Mouse (Mus musculus) gastrocnemius, adult 2 months (tissue): ENCODE results near the gene Bach1. TPM values are rescaled to one million over a fixed set of nuclear protein-coding genes. Genes with fewer than 3 reads are reported as not detected.

Experiments
- DNase-seq: peaks from one replicate; pipeline ENCODE4 v3.0.0; 2022
- H3K27ac ChIP-seq: fragments of 200-600 bp; 2 replicates; pipeline ENCODE4 v1.8.1; 2022; ENCODE audit warnings: mild to moderate bottlenecking
- H3K4me3 ChIP-seq: fragments of 200-600 bp; 2 replicates; pipeline ENCODE4 v1.8.1; 2022; ENCODE audit warnings: mild to moderate bottlenecking, moderate library complexity
- CTCF ChIP-seq: fragments of 200-600 bp; IDR thresholded peaks from 2 replicates; pipeline ENCODE4 v1.8.1; 2022; ENCODE audit warnings: antibody characterized with exemption, mild to moderate bottlenecking, moderate library complexity
- intact Hi-C: fragments of 180-260 bp; cut with DNase I; formaldehyde crosslinking; loops from one replicate; pipeline ENCODE4 v1.15.1; 2025
- total RNA-seq, 2 experiments: library from RNA; stranded (reverse); gene quantifications; 2 replicates each; pipeline ENCODE4 v1.2.3; 2021

Gene Bach1
- total RNA-seq, 2 experiments from 2014 or later, result 18.0 to 28.2 TPM

DNA sequence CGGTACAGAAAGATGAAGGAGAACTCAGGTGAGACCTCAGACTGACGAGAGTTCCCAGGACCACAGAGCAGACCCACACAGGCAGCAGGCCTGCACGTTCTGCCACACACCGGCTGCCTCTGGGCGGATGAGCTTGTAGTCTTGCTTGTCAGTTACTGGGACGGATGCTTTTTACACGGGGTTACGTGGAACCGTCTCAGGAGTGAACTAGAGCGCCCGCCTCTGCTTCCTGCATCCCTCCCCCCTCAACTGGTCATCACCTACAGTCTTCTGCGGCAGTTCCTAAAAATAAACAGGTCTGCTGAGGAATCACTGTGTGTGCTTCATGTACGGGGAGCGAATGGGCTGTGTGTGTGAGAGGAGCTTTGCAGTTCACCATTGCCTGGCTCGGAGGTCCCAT is 24.7 kb downstream of the Bach1 start:
- no peak overlapping the region for H3K27ac ChIP-seq

DNA sequence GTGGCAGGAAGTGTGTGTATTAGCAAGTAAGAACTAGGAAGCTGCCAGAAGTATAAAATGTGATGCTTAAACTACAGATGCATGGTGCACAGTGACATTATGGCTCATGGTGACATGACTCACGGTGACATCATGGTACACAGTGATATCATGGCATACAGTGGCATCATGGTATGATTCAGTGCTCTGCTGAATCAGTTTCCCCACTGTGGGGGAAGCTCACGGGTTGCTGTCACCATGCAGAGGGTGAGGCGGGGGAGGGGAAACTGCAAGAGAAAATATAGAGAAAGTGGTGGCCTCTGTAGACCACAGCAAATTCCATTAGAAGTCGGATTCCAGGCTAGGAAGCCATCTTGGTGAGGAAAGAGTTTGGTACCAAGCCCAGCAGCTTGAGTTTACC is 26.1 kb downstream of the Bach1 start:
- TF ChIP-seq CTCF, result no peak
- Histone ChIP-seq H3K4me3 (no peak overlapping the region), H3K27ac (no peak overlapping the region)
- no peak for DNase-seq
- intact Hi-C loops, result no loop called here

More for the DNA sequence above, 24.7 kb downstream of the Bach1 start:
- DNase-seq, result no peak
- no peak for TF ChIP-seq CTCF
- H3K4me3 ChIP-seq, result no peak overlapping the region
- intact Hi-C loops, result no loop called here

DNA sequence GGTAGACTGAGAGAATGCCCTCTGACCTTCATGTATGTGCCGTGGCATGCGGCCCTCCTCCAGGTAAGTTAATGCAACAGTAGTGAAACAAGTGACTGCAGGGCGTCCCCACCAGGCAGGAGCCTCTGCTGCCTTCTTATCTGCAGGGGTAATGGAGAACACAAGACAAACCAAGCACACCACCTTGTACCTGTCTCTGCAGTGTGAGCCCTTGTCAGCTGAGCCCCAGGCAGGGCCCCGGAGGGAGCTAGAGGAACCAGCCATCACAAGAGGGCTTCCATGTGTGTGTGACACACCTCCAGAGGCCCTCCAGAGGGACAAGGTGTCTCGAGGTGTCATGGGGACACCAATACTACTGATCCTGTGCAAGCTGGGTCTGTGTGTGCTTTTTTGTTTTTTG is 26.5 kb downstream of the Bach1 start:
- H3K27ac ChIP-seq, result no peak overlapping the region
- DNase-seq, result no peak
- TF ChIP-seq CTCF, result no peak
- no peak overlapping the region for H3K4me3 ChIP-seq
- intact Hi-C loops, result no loop called here

DNA sequence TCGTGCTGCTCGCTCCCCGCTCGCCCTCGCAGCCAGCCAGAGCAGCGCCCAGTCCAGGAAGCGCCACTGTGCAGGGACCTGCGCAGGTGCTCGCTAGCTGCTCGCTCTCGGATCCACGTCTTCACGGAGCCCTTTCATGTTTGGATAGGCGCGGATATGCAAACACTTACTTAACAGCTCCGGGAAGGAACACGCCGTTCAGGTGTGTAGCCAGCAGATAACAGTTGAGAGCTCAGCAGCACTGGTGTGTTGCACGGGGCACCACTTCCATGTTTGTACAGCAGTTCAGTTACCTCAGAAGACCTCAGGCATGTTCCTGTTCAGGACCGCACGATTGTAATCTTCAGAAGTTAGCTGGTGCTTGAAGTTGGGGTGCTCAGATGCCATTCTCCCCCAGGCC is 27.2 kb downstream of the Bach1 start:
- DNase-seq, result no peak
- intact Hi-C loops, result no loop called here
- Histone ChIP-seq H3K27ac (no peak overlapping the region), H3K4me3 (no peak overlapping the region)
- no peak for TF ChIP-seq CTCF

DNA sequence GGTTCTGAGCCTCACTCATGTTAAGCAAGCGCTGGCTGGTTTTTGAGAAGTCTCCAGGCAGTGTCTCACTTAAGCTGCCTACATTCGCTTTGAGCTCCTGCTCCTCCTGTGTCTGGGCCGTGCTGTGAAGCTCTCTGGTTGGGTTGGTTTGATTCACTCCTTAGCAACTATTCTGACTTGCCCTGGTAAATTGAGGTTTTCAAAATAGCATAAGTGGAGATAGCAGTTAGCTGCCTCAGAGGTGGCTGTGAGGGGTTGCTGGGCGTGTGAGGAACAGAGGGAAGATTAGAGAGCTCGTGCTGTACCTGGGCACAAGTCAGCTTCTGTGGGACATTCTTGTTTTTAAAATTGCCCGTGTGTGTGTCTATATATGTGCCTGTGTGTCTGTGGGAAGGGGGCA is 27.6 kb downstream of the Bach1 start:
- intact Hi-C loops, result no loop called here

DNA sequence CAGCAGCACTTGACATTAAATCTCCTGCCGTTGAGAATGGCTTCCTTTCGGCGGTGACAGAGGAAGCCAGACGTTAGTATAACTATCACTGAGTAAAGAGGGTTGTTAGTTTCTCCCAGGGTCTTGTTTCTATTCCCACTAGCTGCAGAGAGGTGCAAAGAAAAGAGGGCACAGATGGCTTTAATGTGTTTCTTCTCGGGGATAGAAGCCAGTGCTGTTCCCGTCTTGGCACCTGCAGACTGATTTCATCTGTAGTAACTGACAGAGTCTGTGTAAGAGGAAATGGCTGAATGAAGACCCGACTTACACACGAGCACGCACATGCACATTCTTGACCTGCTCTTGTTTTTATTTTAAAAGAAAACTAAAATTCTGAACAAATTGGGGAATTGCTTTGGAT is 28.5 kb downstream of the Bach1 start:
- no peak overlapping the region for H3K27ac ChIP-seq
- intact Hi-C loops, result no loop called here
- no peak for DNase-seq
- TF ChIP-seq CTCF, result no peak
- no peak overlapping the region for H3K4me3 ChIP-seq

More for the DNA sequence above, 27.6 kb downstream of the Bach1 start:
- H3K4me3 ChIP-seq, result no peak overlapping the region
- no peak for TF ChIP-seq CTCF
- no peak for DNase-seq
- H3K27ac ChIP-seq, result no peak overlapping the region

DNA sequence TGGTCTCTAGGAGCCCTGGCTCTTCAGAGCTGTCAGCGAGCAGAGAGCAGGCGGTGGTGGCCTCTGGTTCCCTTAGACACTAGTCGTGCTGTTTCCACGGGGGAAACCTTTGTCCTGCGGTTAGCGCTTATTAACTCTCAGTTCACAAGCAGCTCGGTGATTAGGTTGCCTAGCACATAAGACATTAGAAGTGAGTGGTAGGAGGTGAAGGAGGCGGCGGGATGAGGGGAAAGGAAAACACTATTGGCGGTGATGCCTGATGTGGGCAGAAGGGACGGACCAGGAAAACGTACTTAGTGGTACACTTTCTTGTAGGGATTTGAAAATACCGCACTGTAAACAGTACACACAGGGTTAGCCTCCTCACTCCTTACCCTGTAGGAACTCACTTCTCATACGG is 29.2 kb downstream of the Bach1 start:
- TF ChIP-seq CTCF, result no peak
- intact Hi-C loops, result no loop called here
- no peak for DNase-seq
- Histone ChIP-seq H3K4me3 (no peak overlapping the region), H3K27ac (no peak overlapping the region)

DNA sequence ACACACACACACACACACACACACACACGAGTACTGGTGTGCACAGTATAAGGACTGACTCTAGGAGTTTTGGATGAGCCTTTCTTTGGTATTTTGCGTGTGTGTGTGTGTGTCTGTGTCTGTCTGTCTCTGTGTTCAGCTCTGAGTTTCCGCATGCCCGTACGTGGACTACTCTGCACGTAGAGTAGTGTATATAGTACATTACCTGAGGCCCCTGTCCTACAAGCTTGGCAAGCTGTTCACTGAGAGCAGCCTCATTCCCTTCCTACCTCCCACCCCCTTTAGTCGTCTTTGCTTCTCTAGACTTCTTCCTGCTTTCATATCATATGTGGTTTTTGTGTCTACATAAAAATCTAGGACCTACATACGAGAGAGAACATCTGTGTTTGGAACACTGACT is 30.0 kb downstream of the Bach1 start:
- Histone ChIP-seq H3K27ac (no peak overlapping the region), H3K4me3 (no peak overlapping the region)
- intact Hi-C loops, result no loop called here
- DNase-seq, result no peak
- no peak for TF ChIP-seq CTCF

DNA sequence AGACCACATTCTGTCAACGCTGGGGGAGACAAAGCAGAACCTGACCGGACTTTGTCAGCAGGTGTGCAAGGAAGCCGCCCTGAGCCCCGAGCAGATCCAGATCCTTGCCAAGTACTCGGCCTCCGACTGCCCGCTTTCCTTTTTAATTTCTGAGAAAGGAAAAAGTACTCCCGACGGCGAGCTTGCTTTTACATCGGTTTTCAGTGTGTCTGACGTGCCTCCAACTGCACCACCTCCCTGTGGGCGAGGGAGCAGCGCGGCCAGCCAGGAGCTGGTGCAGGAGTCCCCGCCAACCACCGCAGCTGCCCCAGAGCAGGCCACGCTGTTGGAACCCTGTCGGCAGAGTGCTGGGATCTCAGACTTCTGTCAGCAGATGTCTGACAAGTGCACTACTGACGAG is 30.7 kb downstream of the Bach1 start:
- H3K4me3 ChIP-seq, result no peak overlapping the region
- TF ChIP-seq CTCF, result no peak
- H3K27ac ChIP-seq, result no peak overlapping the region
- DNase-seq, result no peak
- intact Hi-C loops, result no loop called here

DNA sequence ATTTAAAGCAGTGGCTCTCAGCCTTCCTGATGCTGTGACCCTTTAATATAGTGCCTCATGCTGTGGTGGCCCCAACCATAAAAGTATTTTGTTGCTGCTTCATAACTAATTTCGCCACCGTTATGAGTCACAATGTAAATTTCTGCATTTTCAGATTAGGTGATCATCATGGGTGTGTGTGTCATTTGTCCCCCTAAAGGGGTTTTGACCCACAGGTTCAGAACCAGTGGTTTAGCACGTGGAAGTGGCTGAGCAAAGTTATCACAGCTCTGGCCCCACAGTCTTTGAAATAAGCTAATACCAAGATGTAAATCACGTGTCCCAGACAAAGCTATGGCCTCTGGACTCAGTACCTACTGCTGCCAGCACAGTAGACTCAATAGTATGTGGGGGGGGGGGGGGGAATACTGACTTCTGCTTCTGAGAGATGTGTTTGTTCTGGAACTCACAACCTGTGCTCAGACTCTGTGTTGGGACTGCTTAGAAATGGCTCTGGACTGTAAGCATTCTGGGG is 36.2 kb downstream of the Bach1 start:
- no peak overlapping the region for H3K4me3 ChIP-seq
- intact Hi-C loops, result no loop called here
- H3K27ac ChIP-seq, result no peak overlapping the region
- no peak for TF ChIP-seq CTCF
- DNase-seq, result no peak

DNA sequence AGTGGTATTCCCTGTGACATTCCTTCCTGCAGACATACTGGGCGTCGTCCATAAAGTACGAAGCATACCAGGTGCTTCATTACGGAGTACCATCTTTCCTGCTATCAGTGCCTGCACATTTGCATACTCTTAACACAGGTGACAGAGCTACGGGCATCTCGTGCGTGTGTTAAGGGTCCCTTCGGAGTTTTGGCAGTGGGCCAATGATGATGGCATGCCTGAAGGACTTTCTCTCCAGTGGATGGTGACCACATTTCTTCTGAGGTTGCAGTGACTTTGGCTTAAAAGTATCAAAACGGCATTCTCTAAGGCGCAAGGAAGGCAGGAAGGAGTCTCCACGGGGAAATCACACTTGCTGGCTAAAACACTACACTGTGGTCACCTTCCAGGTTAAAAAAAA is 37.4 kb downstream of the Bach1 start:
- Histone ChIP-seq H3K4me3 (no peak overlapping the region), H3K27ac (no peak overlapping the region)
- TF ChIP-seq CTCF, result no peak
- no peak for DNase-seq
- intact Hi-C loops, result no loop called here

DNA sequence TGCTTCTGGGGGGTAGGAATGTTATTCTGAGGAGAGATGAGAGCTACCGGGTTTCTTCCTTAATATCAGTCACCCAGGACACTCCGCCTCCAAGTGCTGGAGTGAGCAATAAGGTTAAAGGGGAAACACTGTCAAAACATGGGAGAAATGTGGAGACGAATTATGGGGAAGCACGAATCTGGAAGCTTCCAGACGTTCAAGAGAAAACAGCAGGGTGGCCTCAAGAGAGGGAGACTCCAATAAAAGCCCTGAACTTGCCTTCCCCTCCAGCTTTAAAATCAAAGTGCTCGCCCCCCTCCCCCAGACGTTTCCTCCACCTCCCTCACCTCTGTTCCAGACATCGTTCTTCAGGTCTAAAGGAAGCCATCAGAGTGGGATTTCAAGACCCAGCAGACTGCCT is 38.6 kb downstream of the Bach1 start:
- H3K4me3 ChIP-seq, result no peak overlapping the region
- no peak for TF ChIP-seq CTCF
- no peak overlapping the region for H3K27ac ChIP-seq
- DNase-seq, result no peak
- intact Hi-C loops, result no loop called here

DNA sequence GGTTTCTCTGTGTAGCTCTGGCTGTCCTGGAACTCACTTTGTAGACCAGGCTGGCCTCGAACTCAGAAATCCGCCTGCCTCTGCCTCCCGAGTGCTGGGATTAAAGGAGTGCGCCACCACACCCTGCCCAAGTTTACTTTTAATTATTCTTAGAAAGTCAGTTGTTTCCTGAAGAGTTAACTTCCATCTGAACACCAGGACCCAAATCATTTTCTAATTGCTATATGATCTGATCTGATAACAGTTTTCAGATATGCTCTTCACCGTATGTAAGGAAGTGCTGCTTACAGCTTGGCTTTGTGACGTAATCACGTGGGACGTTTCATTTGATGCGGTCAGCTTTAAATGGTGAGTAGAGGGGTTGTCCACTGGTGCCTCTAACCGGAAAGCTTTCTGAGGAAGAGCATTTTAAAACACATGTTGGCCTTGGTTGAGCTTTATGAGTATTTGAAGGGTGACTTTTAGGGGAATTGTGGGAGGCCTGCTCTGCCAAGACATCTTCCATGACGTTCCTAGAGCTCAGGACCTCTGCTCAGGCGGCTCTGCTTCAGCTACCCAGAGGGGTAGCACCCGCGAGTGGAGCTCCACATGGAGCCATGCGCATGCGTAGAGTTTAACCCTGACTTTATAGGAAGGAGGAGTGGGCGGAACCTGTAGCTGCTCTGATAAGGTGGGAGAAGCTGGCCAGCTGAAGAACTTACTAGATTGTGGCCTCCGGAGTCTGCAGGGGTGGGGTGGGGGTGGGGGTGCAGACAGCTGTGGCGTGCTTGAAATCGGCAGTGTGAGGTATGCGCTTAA is 39.3 kb downstream of the Bach1 start:
- no peak overlapping the region for H3K4me3 ChIP-seq
- no peak for DNase-seq
- no peak overlapping the region for H3K27ac ChIP-seq
- TF ChIP-seq CTCF, result no peak
- intact Hi-C loops, result no loop called here

DNA sequence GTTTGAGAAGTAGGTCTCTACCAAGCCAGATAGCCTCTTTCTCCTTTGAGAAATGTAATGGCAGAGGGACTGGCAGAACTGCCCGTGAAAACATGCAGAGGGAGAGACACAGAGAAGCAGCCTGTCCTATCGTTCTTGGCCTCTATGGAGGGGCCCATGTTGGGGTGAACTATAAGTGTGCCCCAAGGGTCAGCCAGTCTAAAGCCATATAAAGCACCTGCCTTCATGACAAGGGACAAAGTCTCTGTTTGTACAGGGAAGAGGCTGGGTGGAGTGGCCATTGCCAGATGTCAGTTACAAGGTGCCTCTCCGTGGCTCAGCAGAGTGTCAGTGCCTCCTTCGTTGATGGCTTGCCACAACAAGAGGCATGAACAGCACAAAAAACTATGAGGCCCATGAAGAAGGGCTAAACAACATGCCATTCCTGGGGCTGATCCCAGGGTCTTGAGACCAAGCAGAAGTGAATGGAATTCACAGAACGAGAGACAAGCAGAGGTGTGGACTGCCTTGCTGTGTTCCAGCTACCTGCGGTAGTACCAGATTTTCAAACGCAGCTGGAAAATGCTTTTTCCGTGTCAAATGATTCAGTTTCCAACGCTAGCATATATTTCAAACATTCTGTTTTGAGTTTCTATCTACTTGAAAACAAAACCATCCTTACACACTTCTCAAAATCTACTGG is 42.4 kb downstream of the Bach1 start:
- TF ChIP-seq CTCF, result no peak
- H3K27ac ChIP-seq, result no peak overlapping the region
- intact Hi-C loops, result no loop called here
- DNase-seq, result no peak
- H3K4me3 ChIP-seq, result no peak overlapping the region
